ENCODE assay signal across 17 mouse cellular contexts in genomic region chr6:136912751-136913265, GRCm38 (mm10). TPM values are rescaled to one million over a fixed set of nuclear protein-coding genes. Genes with fewer than 3 reads are reported as not detected.
DNase-seq lines count a peak whose midpoint lies in the region; ATAC-seq and TF ChIP-seq lines count a peak whose summit lies in the region.
"Had no signal": no experiment of that assay in that cellular context is flagged by ENCODE, and none has a peak within 500 bp of the region (broad histone marks: within the 10 kb centered on the region; RNA-seq: fewer than 3 reads in every experiment).

No protein-coding gene starts in this region.

- H3K9me3 ChIP-seq in forebrain, embryonic 16.5 days (ENCODE audit: control insufficient read depth, low read length) = no peaks in the 10 kb centered on the region
- no peaks in the 10 kb centered on the region for H3K9me3 ChIP-seq in forebrain, embryonic 11.5 days (ENCODE audit: control insufficient read depth, low read length)
- H3K9me3 ChIP-seq in liver, embryonic 12.5 days (replicated peaks) = no peaks in the 10 kb centered on the region
- H3K9me3 ChIP-seq in embryonic facial prominence, embryonic 10.5 days = no peaks in the 10 kb centered on the region
- no peaks in the 10 kb centered on the region for H3K9me3 ChIP-seq in limb, embryonic 10.5 days (replicated peaks)
- H3K9me3 ChIP-seq: hindbrain, embryonic 15.5 days had no signal

- H3K36me3 ChIP-seq in forebrain, embryonic 16.5 days (ENCODE audit: control insufficient read depth, insufficient read depth) = no peaks in the 10 kb centered on the region
- H3K36me3 ChIP-seq in forebrain, embryonic 11.5 days (ENCODE audit: control insufficient read depth, insufficient read depth, low read length) = no peaks in the 10 kb centered on the region
- no peaks in the 10 kb centered on the region for H3K36me3 ChIP-seq in liver, adult 2 months (ENCODE audit: control insufficient read depth, insufficient read depth, low read length)
- H3K36me3 ChIP-seq in liver, embryonic 12.5 days = no peaks in the 10 kb centered on the region
- no peaks in the 10 kb centered on the region for H3K36me3 ChIP-seq in embryonic facial prominence, embryonic 10.5 days (replicated peaks)
- no peaks in the 10 kb centered on the region for H3K36me3 ChIP-seq in limb, embryonic 10.5 days
- H3K36me3 ChIP-seq: hindbrain, embryonic 15.5 days had no signal

- peaks cover 8% of the 10 kb centered on the region for H3K4me1 ChIP-seq in forebrain, embryonic 16.5 days (replicated peaks; ENCODE audit: control insufficient read depth, insufficient read depth, low read length)
- H3K4me1 ChIP-seq in forebrain, embryonic 11.5 days (replicated peaks; ENCODE audit: control insufficient read depth, insufficient read depth, low read length) = no peaks in the 10 kb centered on the region
- H3K4me1 ChIP-seq in liver, adult 2 months (ENCODE audit: control insufficient read depth, insufficient read depth, low read length) = peaks cover 24% of the 10 kb centered on the region
- H3K4me1 ChIP-seq in liver, embryonic 12.5 days = peaks cover 12% of the 10 kb centered on the region
- peaks cover 14% of the 10 kb centered on the region for H3K4me1 ChIP-seq in embryonic facial prominence, embryonic 10.5 days
- H3K4me1 ChIP-seq in limb, embryonic 10.5 days = peaks cover 17% of the 10 kb centered on the region

- intact Hi-C loops in left cerebral cortex, postnatal 14 days (cut with DNase I) = no loop called here

- H3K79me2 ChIP-seq in liver, adult 2 months (ENCODE audit: control insufficient read depth, insufficient read depth, low read length) = no peaks in the 10 kb centered on the region

- WGBS in forebrain, embryonic 16.5 days = 58% methylated on average over 1 of the region's 2 CpGs
- 100% methylated on average over 1 of the region's 2 CpGs for WGBS in forebrain, embryonic 11.5 days
- 30% methylated on average over 1 of the region's 2 CpGs for WGBS in liver, adult 2 months
- 71% methylated on average over 1 of the region's 2 CpGs for WGBS in liver, embryonic 12.5 days (ENCODE audit: insufficient replicate concordance)
- 83% methylated on average over 1 of the region's 2 CpGs for WGBS in embryonic facial prominence, embryonic 10.5 days
- 91% methylated on average over 1 of the region's 2 CpGs for WGBS in limb, embryonic 10.5 days

- no peak overlapping the region for H3K27ac ChIP-seq in forebrain, embryonic 16.5 days (ENCODE audit: low read length)
- no peak overlapping the region for H3K27ac ChIP-seq in forebrain, embryonic 11.5 days (ENCODE audit: low read depth, low read length)
- 0 out of 2 replicates have a peak overlapping the region, but pooled peaks have one; percentile 12 for H3K27ac ChIP-seq in liver, adult 2 months (replicated peaks; ENCODE audit: insufficient read depth, low read depth, low read length)
- H3K27ac ChIP-seq in liver, embryonic 12.5 days = no peak overlapping the region
- 0 out of 2 replicates have a peak overlapping the region, but pooled peaks have one; percentile 66 for H3K27ac ChIP-seq in embryonic facial prominence, embryonic 10.5 days (replicated peaks)
- peak overlapping the region; percentile 79 for H3K27ac ChIP-seq in limb, embryonic 10.5 days
- H3K27ac ChIP-seq: hindbrain, embryonic 15.5 days; left cerebral cortex, adult 2 months had no signal

- peak; percentile 54; the same call in 1 of the 2 replicates for ATAC-seq in forebrain, embryonic 16.5 days
- no peak for ATAC-seq in forebrain, embryonic 11.5 days (replicated peaks; ENCODE audit: low FRiP score)
- ATAC-seq in liver, embryonic 12.5 days = no peak

- no peak overlapping the region for H3K9ac ChIP-seq in forebrain, embryonic 16.5 days (replicated peaks; ENCODE audit: low read depth, low read length)
- no peak overlapping the region for H3K9ac ChIP-seq in forebrain, embryonic 11.5 days (ENCODE audit: low read length)
- no peak overlapping the region for H3K9ac ChIP-seq in liver, adult 2 months (ENCODE audit: low read depth, low read length)
- H3K9ac ChIP-seq in liver, embryonic 12.5 days = no peak overlapping the region

- no peaks in the 10 kb centered on the region for H3K27me3 ChIP-seq in forebrain, embryonic 16.5 days (replicated peaks; ENCODE audit: control insufficient read depth, insufficient read depth, low read length)
- no peaks in the 10 kb centered on the region for H3K27me3 ChIP-seq in forebrain, embryonic 11.5 days (ENCODE audit: control insufficient read depth, insufficient read depth, low read length)
- no peaks in the 10 kb centered on the region for H3K27me3 ChIP-seq in liver, adult 2 months (ENCODE audit: control insufficient read depth, insufficient read depth, low read length)
- no peaks in the 10 kb centered on the region for H3K27me3 ChIP-seq in liver, embryonic 12.5 days (replicated peaks)
- 0 out of 2 replicates have a peak, but pooled peaks cover 5% of the 10 kb centered on the region for H3K27me3 ChIP-seq in embryonic facial prominence, embryonic 10.5 days (replicated peaks; ENCODE audit: low read depth, poor library complexity, severe bottlenecking)
- H3K27me3 ChIP-seq in limb, embryonic 10.5 days (ENCODE audit: low read depth, poor library complexity, severe bottlenecking) = no peaks in the 10 kb centered on the region
- H3K27me3 ChIP-seq: hindbrain, embryonic 15.5 days had no signal

- TF ChIP-seq POLR2A in liver, adult 2 months (IDR thresholded peaks at IDR 0.05; ENCODE audit: extremely low read depth, insufficient read depth, low read length) = no peak

- DNase-seq in forebrain, embryonic 11.5 days (ENCODE audit: low spot score) = no peak
- no peak for DNase-seq in liver, adult 2 months (ENCODE audit: extremely low read depth, low read depth, low spot score)
- DNase-seq in embryonic facial prominence, embryonic 10.5 days (ENCODE audit: low spot score) = no peak
- DNase-seq in limb, embryonic 10.5 days (ENCODE audit: low spot score) = no peak
- no peak for DNase-seq in spleen, adult 18-20 months
- DNase-seq in left cerebral cortex, postnatal 14 days (ENCODE audit: low spot score in 2 of 2) = no peak
- DNase-seq: cerebellum, adult 11 months; cerebellum, postnatal 14 days; right cerebral cortex, adult 18-20 months; thymus, postnatal 14 days had no signal

- no peak for TF ChIP-seq CTCF in liver, adult 2 months (IDR thresholded peaks at IDR 0.05; ENCODE audit: low read depth, low read length)

- H3K4me2 ChIP-seq in forebrain, embryonic 16.5 days (ENCODE audit: low read length) = no peak overlapping the region
- H3K4me2 ChIP-seq in forebrain, embryonic 11.5 days (ENCODE audit: low read depth, low read length, severe bottlenecking) = no peak overlapping the region
- H3K4me2 ChIP-seq in liver, embryonic 12.5 days = no peak overlapping the region

- no peak overlapping the region for H3K4me3 ChIP-seq in forebrain, embryonic 16.5 days (replicated peaks; ENCODE audit: low read length)
- H3K4me3 ChIP-seq in forebrain, embryonic 11.5 days (ENCODE audit: low read depth, low read length) = no peak overlapping the region
- no peak overlapping the region for H3K4me3 ChIP-seq in liver, adult 2 months (ENCODE audit: insufficient read depth, low read depth, low read length)
- no peak overlapping the region for H3K4me3 ChIP-seq in liver, embryonic 12.5 days
- no peak overlapping the region; the same call in 1 of the 2 replicates for H3K4me3 ChIP-seq in embryonic facial prominence, embryonic 10.5 days
- no peak overlapping the region for H3K4me3 ChIP-seq in limb, embryonic 10.5 days
- H3K4me3 ChIP-seq: left cerebral cortex, adult 2 months had no signal

RNA-seq across cellular contexts. Expression of gene Erp27, which starts 9.2 kb away (rescaled TPM):
- polyA plus RNA-seq in forebrain, embryonic 16.5 days (2015; fragmentation: Nextera tagmentation; extraction: Ambion mirVana) = 0.24 and 0.34 TPM in 2 replicates
- polyA plus RNA-seq in forebrain, embryonic 11.5 days (2014; fragmentation: Nextera tagmentation; extraction: Ambion mirVana) = not detected in 2 replicates
- 0.40 and 1.8 TPM in 2 replicates for total RNA-seq in liver, adult 2 months (2014; rRNA removed)
- polyA plus RNA-seq in liver, adult 2 months (2012; rRNA removed) = 0.37 and 0.55 TPM in 2 replicates
- polyA plus RNA-seq in liver, embryonic 12.5 days (2016; fragmentation: Nextera tagmentation; extraction: Ambion mirVana) = 0.27 and 0.43 TPM in 2 replicates
- polyA plus RNA-seq in embryonic facial prominence, embryonic 10.5 days (2016; fragmentation: Nextera tagmentation; extraction: Ambion mirVana) = 0.29 TPM in 1 of 2 replicates, not detected in the other
- 0.15 TPM in 1 of 2 replicates, not detected in the other for polyA plus RNA-seq in limb, embryonic 10.5 days (2016; fragmentation: Nextera tagmentation; extraction: Ambion mirVana)
- total RNA-seq in left cerebral cortex, postnatal 14 days (2021) = under 1 TPM; 0.34 to 0.81 TPM
- polyA plus RNA-seq: hindbrain, embryonic 15.5 days; kidney, adult 2 months had no signal

RNA-seq across cellular contexts. Expression of gene Pde6h, which starts 10.8 kb away (rescaled TPM):
- polyA plus RNA-seq in forebrain, embryonic 16.5 days (2015; fragmentation: Nextera tagmentation; extraction: Ambion mirVana) = not detected in 2 replicates
- polyA plus RNA-seq in forebrain, embryonic 11.5 days (2014; fragmentation: Nextera tagmentation; extraction: Ambion mirVana) = not detected in 2 replicates
- total RNA-seq in liver, adult 2 months (2014; rRNA removed) = under 0.01 and 0.07 TPM in 2 replicates
- polyA plus RNA-seq in liver, adult 2 months (2012; rRNA removed) = 0.05 TPM in 1 of 2 replicates, not detected in the other
- polyA plus RNA-seq in liver, embryonic 12.5 days (2016; fragmentation: Nextera tagmentation; extraction: Ambion mirVana) = not detected in 2 replicates
- polyA plus RNA-seq in embryonic facial prominence, embryonic 10.5 days (2016; fragmentation: Nextera tagmentation; extraction: Ambion mirVana) = not detected in 2 replicates
- polyA plus RNA-seq in limb, embryonic 10.5 days (2016; fragmentation: Nextera tagmentation; extraction: Ambion mirVana) = not detected in 2 replicates
- 1 to 10 TPM; 1.3 to 1.6 TPM for total RNA-seq in left cerebral cortex, postnatal 14 days (2021)
- polyA plus RNA-seq: small intestine, adult 2 months had no signal

RNA-seq across cellular contexts. Expression of gene Arhgdib, which starts 28.9 kb away (rescaled TPM):
- polyA plus RNA-seq in forebrain, embryonic 16.5 days (2015; fragmentation: Nextera tagmentation; extraction: Ambion mirVana) = 18.5 and 20.6 TPM in 2 replicates
- 21.3 and 25.2 TPM in 2 replicates for polyA plus RNA-seq in forebrain, embryonic 11.5 days (2014; fragmentation: Nextera tagmentation; extraction: Ambion mirVana)
- total RNA-seq in liver, adult 2 months (2014; rRNA removed) = 5.3 and 7.7 TPM in 2 replicates
- 10.3 and 11.9 TPM in 2 replicates for polyA plus RNA-seq in liver, adult 2 months (2012; rRNA removed)
- polyA plus RNA-seq in liver, embryonic 12.5 days (2016; fragmentation: Nextera tagmentation; extraction: Ambion mirVana) = 120 and 122 TPM in 2 replicates
- 32.1 and 39.3 TPM in 2 replicates for polyA plus RNA-seq in embryonic facial prominence, embryonic 10.5 days (2016; fragmentation: Nextera tagmentation; extraction: Ambion mirVana)
- 30.2 and 32.5 TPM in 2 replicates for polyA plus RNA-seq in limb, embryonic 10.5 days (2016; fragmentation: Nextera tagmentation; extraction: Ambion mirVana)
- total RNA-seq in left cerebral cortex, postnatal 14 days (2021) = 10 to 100 TPM; 16.6 to 17.0 TPM

RNA-seq across cellular contexts. Expression of gene Mgp, which starts 37.2 kb away (rescaled TPM):
- polyA plus RNA-seq in forebrain, embryonic 16.5 days (2015; fragmentation: Nextera tagmentation; extraction: Ambion mirVana) = 8.2 and 22.7 TPM in 2 replicates
- 1.9 and 2.2 TPM in 2 replicates for polyA plus RNA-seq in forebrain, embryonic 11.5 days (2014; fragmentation: Nextera tagmentation; extraction: Ambion mirVana)
- total RNA-seq in liver, adult 2 months (2014; rRNA removed) = 10.0 and 10.9 TPM in 2 replicates
- 7.3 and 11.9 TPM in 2 replicates for polyA plus RNA-seq in liver, adult 2 months (2012; rRNA removed)
- polyA plus RNA-seq in liver, embryonic 12.5 days (2016; fragmentation: Nextera tagmentation; extraction: Ambion mirVana) = 4.3 and 7.4 TPM in 2 replicates
- 3.5 and 4.2 TPM in 2 replicates for polyA plus RNA-seq in embryonic facial prominence, embryonic 10.5 days (2016; fragmentation: Nextera tagmentation; extraction: Ambion mirVana)
- 1.2 and 3.2 TPM in 2 replicates for polyA plus RNA-seq in limb, embryonic 10.5 days (2016; fragmentation: Nextera tagmentation; extraction: Ambion mirVana)
- 10 to 100 TPM; 44.9 to 54.4 TPM for total RNA-seq in left cerebral cortex, postnatal 14 days (2021)
- total RNA-seq: neutrophil, adult 5-6 weeks had no signal

RNA-seq across cellular contexts. Expression of gene Art4, which starts 55.3 kb away (rescaled TPM):
- 0.08 and 0.09 TPM in 2 replicates for polyA plus RNA-seq in forebrain, embryonic 16.5 days (2015; fragmentation: Nextera tagmentation; extraction: Ambion mirVana)
- polyA plus RNA-seq in forebrain, embryonic 11.5 days (2014; fragmentation: Nextera tagmentation; extraction: Ambion mirVana) = 0.61 and 0.99 TPM in 2 replicates
- 1.8 and 1.9 TPM in 2 replicates for total RNA-seq in liver, adult 2 months (2014; rRNA removed)
- 0.93 and 1.1 TPM in 2 replicates for polyA plus RNA-seq in liver, adult 2 months (2012; rRNA removed)
- 26.3 and 27.0 TPM in 2 replicates for polyA plus RNA-seq in liver, embryonic 12.5 days (2016; fragmentation: Nextera tagmentation; extraction: Ambion mirVana)
- polyA plus RNA-seq in embryonic facial prominence, embryonic 10.5 days (2016; fragmentation: Nextera tagmentation; extraction: Ambion mirVana) = 2.2 and 2.6 TPM in 2 replicates
- 1.8 and 2.4 TPM in 2 replicates for polyA plus RNA-seq in limb, embryonic 10.5 days (2016; fragmentation: Nextera tagmentation; extraction: Ambion mirVana)
- total RNA-seq in left cerebral cortex, postnatal 14 days (2021) = under 1 TPM in 1 of 2 experiments, not detected in 1; 0.21 TPM
- total RNA-seq: left cerebral cortex, adult 2 months had no signal

Comparison
In these comparisons a context has a peak if more than half of its experiments do, and no peak if none do; other contexts are left out.
1. H3K27ac ChIP-seq: peak in liver, adult 2 months (single experiment), embryonic facial prominence, embryonic 10.5 days (single experiment) and limb, embryonic 10.5 days (single experiment); none in forebrain, embryonic 16.5 days (single experiment), forebrain, embryonic 11.5 days (single experiment) and liver, embryonic 12.5 days (single experiment).